Mouse (Mus musculus) heart, adult 18-20 months (tissue): Measurements from ENCODE around the gene Slc35g3. TPM values are rescaled to one million over a fixed set of nuclear protein-coding genes. Genes with fewer than 3 reads are reported as not detected.
A peak's percentile ranks its signal among the peaks of the same experiment; 100 is the strongest.
"Not testable (repeated sequence)": the region's sequence is repeated elsewhere in the genome, so short reads cannot be mapped to it uniquely, and the experiment has no call there.

Source experiments
- DNase-seq, 2 experiments: peaks; one replicate each; pipeline ENCODE4 v3.0.0; 2021 to 2022; ENCODE audit warnings: mixed read lengths in 1 of 2
- total RNA-seq, 2 experiments: library from RNA; stranded (reverse); gene quantifications; 2 replicates each; pipeline ENCODE4 v1.2.3; 2021

Slc35g3 gene
- total RNA-seq, 2 experiments from 2014 or later = not detected

DNA sequence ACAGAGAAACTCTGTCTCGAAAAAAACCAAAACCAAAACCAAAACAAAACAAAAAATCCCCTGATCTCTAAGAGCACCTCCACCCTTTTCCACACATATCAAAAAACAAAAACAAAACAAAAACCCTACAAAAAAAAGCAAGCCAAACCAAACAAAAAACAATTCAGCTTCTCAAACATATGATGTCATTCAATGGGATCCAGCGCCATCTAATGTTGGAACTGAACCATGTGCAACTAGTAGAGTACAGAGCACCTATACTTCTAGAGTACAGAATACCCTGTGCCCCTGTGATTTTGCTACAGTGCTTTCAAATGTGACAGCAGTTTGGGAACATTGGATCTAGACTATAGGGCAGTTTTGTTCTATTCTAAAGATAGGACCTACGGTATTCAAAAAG is 7.1 kb downstream of the Slc35g3 start:
- peak; percentile 63 to 80 for DNase-seq

DNA sequence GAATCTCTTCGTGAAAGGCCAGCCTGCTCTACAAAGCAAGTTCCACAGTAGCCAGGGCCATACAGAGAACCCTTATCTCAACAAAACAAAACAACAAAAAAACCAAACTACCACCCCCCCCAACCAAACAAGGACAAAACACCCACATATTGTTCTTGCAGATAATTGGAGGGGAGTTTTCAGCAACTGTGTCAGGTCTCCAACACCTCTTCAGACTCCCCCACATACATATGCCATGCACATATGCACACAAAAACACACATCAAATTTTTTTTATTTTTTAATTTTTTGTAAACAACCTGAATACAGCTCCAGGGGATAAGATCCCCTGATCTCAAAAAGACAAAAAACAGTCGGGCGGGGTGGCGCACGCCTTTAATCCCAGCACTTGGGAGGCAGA is 7.5 kb downstream of the Slc35g3 start:
- DNase-seq = no peak

DNA sequence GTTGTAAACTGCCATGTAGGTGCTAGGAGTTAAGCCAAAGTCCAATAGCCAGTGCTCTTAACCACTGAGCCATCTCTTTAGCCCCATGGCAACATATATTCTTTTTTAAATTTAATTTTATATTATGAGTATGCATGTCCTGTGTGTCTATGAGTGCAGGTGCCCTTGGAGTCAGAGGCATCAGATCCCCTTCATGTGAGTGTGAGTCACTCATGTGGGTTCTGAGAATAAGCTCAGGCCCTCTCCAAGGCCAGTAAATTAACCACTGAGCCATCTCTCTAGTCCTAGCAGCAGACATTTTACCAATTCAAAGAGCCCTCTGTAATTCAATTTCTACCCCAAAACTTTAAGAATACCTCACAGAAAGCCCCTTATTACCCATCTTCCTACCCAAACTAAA is 9.1 kb downstream of the Slc35g3 start:
- no peak for DNase-seq

DNA sequence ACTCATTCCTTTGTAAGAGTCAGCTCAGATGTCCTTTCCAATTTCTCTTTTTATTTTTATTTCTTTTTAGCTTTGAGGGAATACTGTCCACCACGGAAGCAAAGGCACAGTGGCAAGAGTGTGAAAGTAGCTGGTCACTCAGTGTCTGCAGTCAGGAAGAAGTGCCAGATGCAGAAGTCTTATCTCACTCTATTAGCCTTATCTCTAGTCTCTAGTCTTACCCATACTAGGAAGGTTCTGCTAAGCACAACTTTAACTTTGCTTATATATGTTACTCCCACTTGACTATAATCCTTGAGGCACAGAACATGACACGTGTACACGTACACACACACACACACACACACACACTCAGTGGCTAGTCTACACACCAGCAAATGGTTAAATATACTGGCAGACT is 10.1 kb downstream of the Slc35g3 start:
- DNase-seq = no peak

DNA sequence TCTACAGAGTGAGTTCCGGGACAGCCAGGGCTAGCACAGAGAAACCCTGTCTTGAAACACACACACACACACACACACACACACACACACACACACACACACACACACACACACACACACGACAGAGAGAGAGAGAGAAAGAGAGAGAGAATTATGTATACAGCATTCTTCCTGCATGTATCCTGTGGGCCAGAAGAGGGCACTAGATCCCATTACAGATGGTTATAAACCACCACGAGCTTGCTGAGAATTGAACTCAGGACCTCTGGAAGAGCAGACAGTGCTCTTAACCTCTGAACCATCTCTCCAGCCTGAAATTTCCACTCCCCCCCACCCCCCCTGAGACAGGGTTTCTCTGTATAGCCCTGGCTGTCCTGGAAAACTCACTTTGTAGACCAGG is 30.4 kb downstream of the Slc35g3 start:
- not testable (repeated sequence) for DNase-seq

DNA sequence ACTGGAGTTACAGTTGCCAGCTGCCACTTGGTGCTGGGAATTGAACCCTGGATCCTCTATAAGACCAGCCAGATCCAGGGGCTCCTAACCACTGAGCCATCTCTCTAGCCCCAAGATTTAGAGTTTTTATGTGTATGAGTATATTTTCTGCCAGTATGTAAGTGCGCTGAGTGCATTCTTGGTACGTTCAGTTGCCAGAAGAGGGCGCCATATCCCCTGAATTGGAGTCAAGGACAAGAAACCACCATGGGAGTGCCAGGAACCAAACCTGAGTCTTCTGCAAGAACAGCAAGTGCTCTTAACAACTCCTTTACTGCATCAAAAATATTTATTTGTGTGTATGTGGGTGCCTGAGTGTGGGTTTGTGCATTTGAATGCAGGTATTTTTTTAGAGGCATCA is 32.7 kb downstream of the Slc35g3 start:
- peak; percentile 43 to 73 for DNase-seq

DNA sequence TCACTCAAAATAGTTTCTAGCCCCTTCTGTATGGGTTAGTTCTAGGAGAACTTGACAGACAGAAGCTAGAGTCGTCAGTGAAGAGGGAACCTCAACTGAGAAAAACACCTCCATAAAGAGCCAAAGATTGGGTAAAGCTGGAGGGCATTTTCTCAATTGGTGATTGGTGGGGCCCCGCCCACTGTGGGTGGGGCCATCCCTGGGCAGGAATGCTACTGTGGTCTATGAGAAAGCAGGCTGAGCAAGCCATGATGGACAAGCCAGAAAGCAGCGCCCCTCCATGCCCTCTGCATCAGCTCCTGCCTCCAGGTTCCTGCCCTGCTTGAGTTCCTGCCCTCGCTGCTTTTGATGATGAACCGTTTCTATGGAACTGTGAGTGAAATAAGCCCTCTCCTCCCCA is 35.8 kb downstream of the Slc35g3 start:
- DNase-seq = no peak

DNA sequence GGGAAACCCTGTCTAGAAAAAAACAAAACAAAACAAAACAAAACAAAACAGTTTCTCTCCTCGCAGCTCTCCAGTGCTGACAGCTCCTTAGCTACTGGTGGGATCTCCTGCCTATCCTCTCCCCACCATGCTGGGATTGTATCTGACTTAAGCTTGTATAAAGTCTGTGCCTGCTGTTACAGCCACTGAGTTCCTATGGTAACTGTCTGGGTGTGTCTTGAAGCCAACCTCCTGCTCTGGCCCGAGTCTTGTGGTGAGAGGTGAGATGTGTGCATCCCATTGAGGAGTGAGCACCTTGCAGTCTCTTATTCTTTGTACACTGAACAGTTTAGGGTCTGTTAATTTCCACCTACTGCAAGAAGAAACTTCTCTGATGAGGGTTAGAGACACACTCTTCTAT is 38.7 kb downstream of the Slc35g3 start:
- no peak for DNase-seq

DNA sequence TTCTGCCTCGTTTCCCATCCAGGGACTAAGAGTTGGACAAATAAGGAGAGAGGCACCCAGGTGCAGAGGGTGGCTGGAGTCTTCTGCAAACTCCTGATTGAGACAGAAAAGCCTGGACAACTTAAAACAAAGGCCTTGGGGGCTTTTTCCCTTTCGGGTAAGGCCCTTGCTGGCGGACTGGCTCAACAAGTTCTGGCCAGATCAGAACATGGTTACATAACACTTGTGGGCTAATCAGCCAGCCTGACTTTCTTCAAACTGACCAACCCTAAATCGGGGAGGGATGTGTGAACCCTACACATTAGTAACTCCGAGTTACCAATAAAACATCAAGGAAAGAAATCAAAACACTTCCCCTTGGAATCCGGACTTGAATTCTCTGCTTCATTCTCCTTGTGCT is 40.9 kb downstream of the Slc35g3 start:
- DNase-seq = peak in 1 of 2 experiments; percentile 11

DNA sequence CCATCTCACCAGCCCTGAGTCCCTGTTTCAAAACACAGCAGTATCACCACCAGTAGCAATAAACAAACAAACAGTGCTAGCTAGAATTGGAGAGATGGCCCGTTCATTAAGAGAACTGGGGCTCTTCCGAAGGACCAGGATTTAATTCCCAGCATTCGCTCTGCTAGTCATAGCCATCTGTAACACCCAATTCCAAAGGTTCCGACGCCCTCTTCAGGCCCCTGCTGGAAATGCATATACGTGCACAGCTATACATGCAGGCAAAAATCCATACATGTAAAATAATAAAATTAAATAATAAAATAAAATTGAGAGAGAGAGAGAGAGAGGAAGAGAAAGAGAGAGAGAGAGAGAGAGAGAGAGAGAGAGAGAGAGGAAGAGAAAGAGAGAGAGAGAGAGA is 42.3 kb downstream of the Slc35g3 start:
- no peak for DNase-seq

DNA sequence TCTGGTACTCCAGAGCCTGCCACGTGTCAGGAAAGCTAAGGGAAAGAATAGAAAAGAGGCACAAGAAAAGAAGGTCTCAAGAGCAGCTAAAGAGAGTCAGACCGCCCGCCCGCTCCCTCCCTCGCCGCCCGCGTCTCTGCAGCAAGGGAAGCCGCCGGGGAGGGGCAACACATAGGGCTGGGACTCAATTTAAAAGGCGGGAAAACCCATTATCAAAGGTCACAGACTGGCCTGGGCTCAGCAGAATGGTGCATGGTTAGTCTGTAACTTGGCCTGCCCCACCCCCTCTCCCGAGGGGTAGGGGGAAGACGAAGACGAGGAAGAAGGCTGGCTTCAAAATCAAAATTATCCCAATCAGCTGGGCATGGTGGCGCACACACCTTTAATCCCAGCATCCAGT is 43.1 kb downstream of the Slc35g3 start:
- DNase-seq = no peak

DNA sequence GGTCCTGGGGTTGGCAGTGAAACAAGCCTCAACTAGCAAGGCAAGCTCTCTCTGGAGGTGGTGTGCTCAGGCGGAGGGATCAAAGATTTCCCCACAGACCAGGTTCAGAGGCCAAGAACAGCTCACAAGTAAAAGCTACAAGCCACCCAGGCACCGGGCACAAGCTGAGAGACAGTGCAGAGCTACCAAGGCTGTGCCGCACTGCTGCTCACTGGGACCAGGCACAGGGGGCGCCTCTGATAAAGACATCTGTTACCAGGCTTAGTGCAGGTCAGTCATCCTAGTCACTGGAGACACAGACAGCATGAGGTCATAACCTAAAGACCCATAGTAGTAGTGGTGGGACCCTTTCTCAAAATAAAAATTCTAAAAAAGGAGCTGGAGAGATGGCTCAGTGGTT is 44.8 kb downstream of the Slc35g3 start:
- DNase-seq = no peak

DNA sequence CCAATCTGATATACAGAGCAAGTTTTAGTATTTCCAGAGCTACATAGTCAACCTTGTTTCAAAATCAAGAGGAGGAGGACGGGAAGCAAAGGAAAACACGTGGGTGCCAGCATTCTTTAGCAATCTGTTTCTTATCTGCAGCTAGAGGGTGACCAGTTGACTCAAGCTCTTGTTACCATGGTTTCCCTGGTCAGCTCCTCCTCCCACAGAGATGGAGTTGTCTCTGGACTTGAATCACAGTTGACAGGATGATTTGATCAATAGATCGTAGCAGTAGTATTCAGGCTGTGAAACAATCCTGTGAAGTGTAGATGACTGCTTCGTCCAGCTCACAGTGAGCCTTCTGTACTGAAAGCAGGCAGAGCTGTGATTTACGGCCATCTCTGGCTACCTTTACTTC is 45.8 kb downstream of the Slc35g3 start:
- peak in 1 of 2 experiments; percentile 60 for DNase-seq

DNA sequence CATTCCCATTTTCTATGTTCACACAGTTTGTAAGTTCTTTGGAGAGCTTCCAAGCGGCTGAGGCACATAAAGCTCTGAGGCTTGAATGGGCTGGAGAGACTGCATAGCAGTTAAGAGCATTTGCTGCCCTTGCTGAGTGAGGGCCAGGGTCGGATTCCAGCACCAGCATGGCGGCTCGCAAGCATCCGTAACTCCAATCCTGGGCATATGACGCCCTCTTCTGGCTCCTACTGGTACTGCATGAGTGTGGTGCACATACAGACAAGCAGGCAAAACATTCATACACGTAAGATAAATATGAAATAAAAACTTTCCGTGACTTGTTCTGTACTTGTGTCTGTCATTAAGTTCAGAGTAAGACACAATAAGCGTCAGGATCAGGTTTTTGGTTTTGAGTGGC is 46.3 kb downstream of the Slc35g3 start:
- peak; percentile 23 to 64 for DNase-seq

DNA sequence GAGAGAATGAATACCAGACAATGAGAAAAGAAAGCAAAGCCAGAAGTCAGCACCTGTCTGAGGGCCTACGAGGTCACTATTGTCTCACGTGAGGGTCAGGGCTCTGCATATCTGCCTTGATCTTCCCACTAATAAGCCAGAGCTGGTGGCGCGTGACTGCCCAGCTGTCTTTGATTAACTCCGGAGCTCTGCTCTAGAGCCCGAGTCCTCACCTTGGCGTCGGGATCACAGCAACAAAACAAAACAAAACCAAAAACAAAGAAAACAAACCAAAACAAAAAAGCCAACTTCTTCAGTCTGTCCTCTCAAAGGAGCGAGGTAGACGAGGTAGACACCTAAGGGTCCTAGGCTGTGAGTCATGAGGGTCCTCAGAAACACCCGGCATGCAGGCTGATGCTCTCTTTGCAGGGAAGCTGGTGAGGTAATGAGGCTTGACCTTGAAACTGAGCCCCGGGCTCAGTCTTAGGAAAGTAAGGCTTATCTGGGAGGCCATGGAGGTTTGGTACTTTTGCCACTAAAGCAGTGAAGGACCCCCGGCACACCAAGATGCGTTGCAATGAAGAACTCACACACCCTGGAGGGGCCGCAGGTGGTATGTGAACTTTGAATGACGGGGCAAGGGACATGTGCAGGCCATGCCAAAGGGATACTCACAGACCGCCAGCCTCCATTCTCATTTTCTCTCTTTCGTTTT is 47.0 kb downstream of the Slc35g3 start:
- DNase-seq = no peak

DNA sequence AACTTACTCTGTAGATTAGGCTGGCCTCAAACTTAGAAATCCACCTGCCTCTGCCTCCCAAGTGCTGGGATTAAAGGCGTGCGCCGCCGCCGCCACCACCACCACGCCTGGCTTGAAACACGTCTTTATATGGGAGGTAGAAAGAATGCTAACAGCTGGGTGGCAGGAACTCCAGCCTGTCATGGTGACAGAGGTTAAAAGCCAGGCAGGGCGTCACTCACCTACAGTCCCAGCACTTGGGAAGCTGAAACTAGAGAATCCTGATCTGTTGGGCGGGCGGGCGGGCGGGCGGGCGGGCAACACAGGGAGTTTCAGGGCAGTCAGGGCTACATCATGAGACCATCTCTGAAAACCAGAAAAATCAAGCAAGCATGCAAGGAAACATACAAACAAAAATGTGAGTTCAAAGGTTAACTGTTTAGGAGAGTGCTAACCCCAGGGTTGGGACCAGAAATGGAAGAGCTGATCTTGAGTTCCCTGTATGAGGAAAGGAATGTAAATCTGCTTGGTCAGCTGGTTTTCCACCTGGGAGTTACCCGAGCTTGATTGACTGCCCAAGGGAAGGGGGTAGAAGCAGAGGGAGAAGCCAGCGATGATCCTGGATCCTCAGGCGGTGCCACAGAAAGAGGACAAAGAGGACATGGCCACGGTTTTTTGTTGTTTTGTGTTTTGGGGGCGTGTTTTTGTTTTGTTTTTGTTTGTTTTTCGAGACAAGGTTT is 48.7 kb downstream of the Slc35g3 start:
- no peak for DNase-seq

DNA sequence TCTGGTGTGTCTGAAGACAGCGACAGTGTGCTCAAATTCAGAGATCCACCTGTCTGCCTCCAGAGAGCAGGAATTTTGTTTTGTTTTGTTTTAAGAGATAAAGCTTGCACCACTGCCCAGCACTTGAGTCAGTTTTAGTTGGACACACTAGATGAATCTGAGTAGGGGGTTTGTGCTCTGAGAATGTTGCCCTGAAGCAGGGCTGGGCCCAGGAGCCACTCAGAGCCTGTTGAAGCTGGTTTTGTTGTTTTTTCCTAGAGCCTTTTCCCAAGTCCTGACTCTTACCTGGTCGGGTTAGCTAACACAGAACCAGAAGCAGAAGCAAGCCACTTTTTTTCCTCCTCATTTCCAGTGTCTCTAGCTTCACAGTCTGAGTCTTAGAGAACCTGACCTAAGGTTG is 50.7 kb downstream of the Slc35g3 start:
- DNase-seq = no peak

DNA sequence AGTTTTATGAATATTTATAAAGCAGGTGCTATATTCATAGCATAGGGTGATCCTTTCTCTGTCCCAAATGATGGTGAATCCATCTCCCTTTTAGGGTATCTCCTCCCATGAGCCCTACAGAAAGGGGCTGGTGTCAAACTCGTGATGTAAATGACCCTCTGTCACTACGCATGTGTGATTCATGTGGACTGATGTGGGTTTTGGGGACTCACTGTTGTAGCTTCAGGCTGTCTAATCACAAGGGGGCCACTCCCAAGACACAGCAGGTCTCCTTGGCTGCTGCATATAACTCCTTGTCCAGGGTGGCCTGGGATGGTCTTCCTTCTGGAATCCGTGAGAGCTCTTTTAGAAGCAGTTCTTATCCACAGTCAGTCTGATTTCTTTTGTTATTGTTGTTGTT is 51.3 kb downstream of the Slc35g3 start:
- no peak for DNase-seq

Other genes with a start within 250 kb of the Slc35g3 start
- under 1 TPM; 0.10 to 0.51 TPM for gene Dnah2, start 212.9 kb downstream of the Slc35g3 start, total RNA-seq
- 100 to 1,000 TPM; 111 to 140 TPM for gene Efnb3, start 201.8 kb downstream of the Slc35g3 start, total RNA-seq
- 1 to 10 TPM; 5.0 to 5.4 TPM for gene Wrap53, start 181.7 kb downstream of the Slc35g3 start, total RNA-seq
- gene Trp53, start 181.6 kb downstream of the Slc35g3 start, total RNA-seq = 10 to 100 TPM; 15.0 to 15.5 TPM
- 10 to 100 TPM; 15.2 to 16.4 TPM for gene Atp1b2, start 156.0 kb downstream of the Slc35g3 start, total RNA-seq
- gene Shbg, start 144.1 kb downstream of the Slc35g3 start, total RNA-seq = not detected
- 1 to 10 TPM; 3.3 to 3.8 TPM for gene Sat2, start 139.9 kb downstream of the Slc35g3 start, total RNA-seq
- 10 to 100 TPM; 91.3 to 97.2 TPM for gene Fxr2, start 129.0 kb downstream of the Slc35g3 start, total RNA-seq
- not detected for gene Sox15, start 106.7 kb downstream of the Slc35g3 start, total RNA-seq
- 10 to 100 TPM; 12.3 to 15.6 TPM for gene Mpdu1, start 99.3 kb downstream of the Slc35g3 start, total RNA-seq
- gene Cd68, start 95.8 kb downstream of the Slc35g3 start, total RNA-seq = 10 to 100 TPM in 1 of 2 experiments, 1 to 10 TPM in 1; 7.3 to 10.5 TPM
- gene Eif4a1, start 89.5 kb downstream of the Slc35g3 start, total RNA-seq = 100 to 1,000 TPM; 185 to 188 TPM
- gene Senp3, start 79.9 kb downstream of the Slc35g3 start, total RNA-seq = 10 to 100 TPM; 27.3 to 35.1 TPM
- 1 to 10 TPM; 1.5 to 1.7 TPM for gene Tnfsf13, start 76.2 kb downstream of the Slc35g3 start, total RNA-seq
- gene Tnfsf12, start 66.1 kb downstream of the Slc35g3 start, total RNA-seq = 10 to 100 TPM; 16.9 to 17.1 TPM
- gene Tnfsfm13, start 65.9 kb downstream of the Slc35g3 start, total RNA-seq = 1 to 10 TPM; 2.5 to 4.1 TPM
- 10 to 100 TPM; 27.4 to 33.4 TPM for gene Polr2a, start 3.3 kb downstream of the Slc35g3 start, total RNA-seq
- gene Zbtb4, start 3.9 kb upstream of the Slc35g3 start, total RNA-seq = 10 to 100 TPM; 41.7 to 44.7 TPM
- 1 to 10 TPM; 2.0 to 4.6 TPM for gene Chrnb1, start 34.0 kb upstream of the Slc35g3 start, total RNA-seq
- 1 to 10 TPM; 2.6 to 3.0 TPM for gene Fgf11, start 39.9 kb upstream of the Slc35g3 start, total RNA-seq
- under 1 TPM; 0.17 to 0.49 TPM for gene Tmem102, start 43.7 kb upstream of the Slc35g3 start, total RNA-seq
- not detected for gene Gm39566, start 53.3 kb upstream of the Slc35g3 start, total RNA-seq
- not detected for gene Spem2, start 56.5 kb upstream of the Slc35g3 start, total RNA-seq
- gene Spem1, start 60.2 kb upstream of the Slc35g3 start, total RNA-seq = not detected
- gene Nlgn2, start 75.8 kb upstream of the Slc35g3 start, total RNA-seq = 1 to 10 TPM; 3.3 to 3.9 TPM
- 100 to 1,000 TPM; 232 to 246 TPM for gene Tmem256, start 76.5 kb upstream of the Slc35g3 start, total RNA-seq
- 10 to 100 TPM; 19.6 to 21.4 TPM for gene Plscr3, start 84.4 kb upstream of the Slc35g3 start, total RNA-seq
- gene Tnk1, start 96.8 kb upstream of the Slc35g3 start, total RNA-seq = not detected
- not detected for gene Tmem95, start 116.0 kb upstream of the Slc35g3 start, total RNA-seq
- gene Kctd11, start 119.4 kb upstream of the Slc35g3 start, total RNA-seq = 1 to 10 TPM; 2.0 to 2.5 TPM
- 1 to 10 TPM in 1 of 2 experiments, under 1 TPM in 1; 0.72 to 4.4 TPM for gene Acap1, start 133.6 kb upstream of the Slc35g3 start, total RNA-seq
- gene 2810408A11Rik, start 139.0 kb upstream of the Slc35g3 start, total RNA-seq = under 1 TPM in 1 of 2 experiments, not detected in 1; 0.41 TPM
- 10 to 100 TPM; 42.1 to 48.0 TPM for gene Neurl4, start 139.1 kb upstream of the Slc35g3 start, total RNA-seq
- gene Gps2, start 151.9 kb upstream of the Slc35g3 start, total RNA-seq = 10 to 100 TPM; 26.2 to 27.5 TPM
- gene Eif5a, start 160.0 kb upstream of the Slc35g3 start, total RNA-seq = 100 to 1,000 TPM; 415 to 425 TPM
- gene Ybx2, start 173.8 kb upstream of the Slc35g3 start, total RNA-seq = 10 to 100 TPM; 14.6 to 23.1 TPM
- gene Slc2a4, start 186.2 kb upstream of the Slc35g3 start, total RNA-seq = 100 to 1,000 TPM; 402 to 439 TPM
- 1 to 10 TPM in 1 of 2 experiments, not detected in 1; 1.3 TPM for gene Cldn7, start 202.8 kb upstream of the Slc35g3 start, total RNA-seq
- 100 to 1,000 TPM; 130 to 144 TPM for gene Ctdnep1, start 219.2 kb upstream of the Slc35g3 start, total RNA-seq
- gene Elp5, start 220.5 kb upstream of the Slc35g3 start, total RNA-seq = 10 to 100 TPM; 46.2 to 53.1 TPM
- 100 to 1,000 TPM; 285 to 320 TPM for gene Gabarap, start 229.2 kb upstream of the Slc35g3 start, total RNA-seq
- gene Phf23, start 233.8 kb upstream of the Slc35g3 start, total RNA-seq = 10 to 100 TPM; 18.4 to 19.7 TPM
- 1 to 10 TPM; 3.4 to 4.8 TPM for gene Dvl2, start 238.6 kb upstream of the Slc35g3 start, total RNA-seq